Mouse (Mus musculus): ENCODE measurements around the gene Atp6v0e. TPM values are rescaled to one million over a fixed set of nuclear protein-coding genes. Genes with fewer than 3 reads are reported as not detected.

Gene Atp6v0e
- polyA plus RNA-seq, 1 experiment from 2014 or later = 136 TPM

- H3K27ac ChIP-seq (ENCODE audit: low read length) = no peak overlapping the region
- 77% methylated on average over 10 of the region's 10 CpGs for WGBS (ENCODE audit: insufficient replicate concordance)
- H3K9ac ChIP-seq (ENCODE audit: low read depth, low read length) = no peak overlapping the region
- no peak overlapping the region for H3K4me3 ChIP-seq (ENCODE audit: low read depth, low read length)
- H3K4me2 ChIP-seq (ENCODE audit: low read depth, low read length) = no peak overlapping the region
- H3K4me1 ChIP-seq (ENCODE audit: control insufficient read depth, low read depth, low read length) = peaks cover 4% of the 10 kb centered on the region
- ATAC-seq (ENCODE audit: low read depth) = peak; percentile 82
- no peaks in the 10 kb centered on the region for H3K9me3 ChIP-seq (replicated peaks; ENCODE audit: control insufficient read depth, low read length)
- H3K27me3 ChIP-seq (ENCODE audit: control insufficient read depth, insufficient read depth, low read depth, low read length) = no peaks in the 10 kb centered on the region
- H3K36me3 ChIP-seq (ENCODE audit: control insufficient read depth, insufficient read depth) = peaks cover 25% of the 10 kb centered on the region
These were observed 37.0 kb downstream of the Atp6v0e start for GRCm38 (mm10) chr17:26699819-26700616.

DNA sequence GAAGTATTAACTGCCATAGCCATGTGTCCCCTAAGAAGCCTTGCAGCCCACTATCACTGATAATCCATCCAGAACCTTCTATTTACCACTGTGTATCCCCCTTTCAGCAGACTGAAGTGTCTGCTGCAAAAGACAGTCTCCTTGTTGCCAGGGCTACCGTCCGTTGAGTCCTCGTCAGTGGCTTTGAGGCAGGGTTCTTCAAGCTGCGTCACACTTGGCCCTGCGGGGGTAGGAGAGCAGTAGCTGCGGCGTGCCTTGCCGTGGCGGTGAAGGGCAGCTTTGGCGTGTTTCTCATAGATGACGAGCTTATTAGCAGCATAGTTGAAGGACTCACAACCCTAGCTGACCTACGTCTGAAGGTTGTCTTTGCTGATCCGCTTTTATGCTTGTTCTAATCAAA lies 38.5 kb downstream of the Atp6v0e start:
- peaks cover 20% of the 10 kb centered on the region for H3K36me3 ChIP-seq (ENCODE audit: control insufficient read depth, insufficient read depth)
- H3K4me3 ChIP-seq (ENCODE audit: low read depth, low read length) = no peak overlapping the region
- H3K4me1 ChIP-seq (ENCODE audit: control insufficient read depth, low read depth, low read length) = peaks cover 14% of the 10 kb centered on the region
- no peak overlapping the region for H3K9ac ChIP-seq (ENCODE audit: low read depth, low read length)
- H3K9me3 ChIP-seq (replicated peaks; ENCODE audit: control insufficient read depth, low read length) = no peaks in the 10 kb centered on the region
- no peak overlapping the region for H3K4me2 ChIP-seq (ENCODE audit: low read depth, low read length)
- H3K27ac ChIP-seq (ENCODE audit: low read length) = no peak overlapping the region
- H3K27me3 ChIP-seq (ENCODE audit: control insufficient read depth, insufficient read depth, low read depth, low read length) = no peaks in the 10 kb centered on the region
- no peak for ATAC-seq (ENCODE audit: low read depth)
- 82% methylated on average over 13 of the region's 13 CpGs for WGBS (ENCODE audit: insufficient replicate concordance)

DNA sequence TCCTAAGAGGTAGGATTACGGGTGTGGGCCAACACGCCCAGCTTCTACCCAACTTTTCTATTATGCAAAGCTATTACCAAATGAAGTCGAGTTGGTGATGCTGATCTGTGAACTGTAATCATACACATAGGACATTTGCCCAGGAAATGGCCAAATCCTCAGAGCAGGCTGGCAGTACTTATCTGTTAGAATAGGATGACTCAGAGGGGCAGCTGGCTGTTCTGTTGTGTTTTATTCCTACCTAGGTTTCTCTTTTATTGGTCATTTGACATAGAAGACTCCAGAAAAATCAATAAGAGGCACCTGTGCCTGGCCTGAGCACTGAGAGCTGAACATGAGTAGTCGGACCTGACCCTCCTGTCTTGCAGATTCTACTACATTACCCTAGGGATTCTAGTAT lies 39.6 kb downstream of the Atp6v0e start:
- Histone ChIP-seq H3K36me3 (ENCODE audit: control insufficient read depth, insufficient read depth) (peaks cover 20% of the 10 kb centered on the region), H3K9me3 (replicated peaks; ENCODE audit: control insufficient read depth, low read length) (no peaks in the 10 kb centered on the region), H3K9ac (ENCODE audit: low read depth, low read length) (no peak overlapping the region), H3K27ac (ENCODE audit: low read length) (no peak overlapping the region), H3K4me2 (ENCODE audit: low read depth, low read length) (no peak overlapping the region), H3K27me3 (ENCODE audit: control insufficient read depth, insufficient read depth, low read depth, low read length) (no peaks in the 10 kb centered on the region), H3K4me3 (ENCODE audit: low read depth, low read length) (no peak overlapping the region), H3K4me1 (ENCODE audit: control insufficient read depth, low read depth, low read length) (peaks cover 22% of the 10 kb centered on the region)
- WGBS (ENCODE audit: insufficient replicate concordance) = 53% methylated on average over 4 of the region's 4 CpGs
- no peak for ATAC-seq (ENCODE audit: low read depth)

DNA sequence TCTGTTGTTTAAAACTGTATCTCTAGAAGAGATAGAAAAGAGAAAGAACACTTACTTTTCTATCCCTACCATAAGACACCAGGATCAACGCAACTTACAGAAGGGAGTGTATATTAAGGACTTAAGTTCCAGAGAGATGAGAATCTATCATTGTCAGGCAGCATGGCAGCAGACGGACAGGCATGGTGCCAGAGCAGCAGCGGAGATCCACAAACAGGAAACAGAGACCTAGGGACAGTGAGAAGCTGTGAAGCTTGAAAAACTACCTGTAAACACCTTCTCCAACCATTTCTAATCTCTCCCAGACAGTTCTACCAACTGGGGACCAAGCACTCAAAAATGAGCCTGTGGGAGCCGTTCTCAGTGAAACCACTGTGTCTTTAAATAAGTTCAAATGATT lies 40.6 kb downstream of the Atp6v0e start:
- 75% methylated on average over 4 of the region's 4 CpGs for WGBS (ENCODE audit: insufficient replicate concordance)
- Histone ChIP-seq H3K4me1 (ENCODE audit: control insufficient read depth, low read depth, low read length) (peaks cover 28% of the 10 kb centered on the region), H3K4me3 (ENCODE audit: low read depth, low read length) (no peak overlapping the region), H3K36me3 (ENCODE audit: control insufficient read depth, insufficient read depth) (peaks cover 15% of the 10 kb centered on the region), H3K4me2 (ENCODE audit: low read depth, low read length) (no peak overlapping the region), H3K27ac (ENCODE audit: low read length) (no peak overlapping the region), H3K9me3 (replicated peaks; ENCODE audit: control insufficient read depth, low read length) (no peaks in the 10 kb centered on the region), H3K27me3 (ENCODE audit: control insufficient read depth, insufficient read depth, low read depth, low read length) (no peaks in the 10 kb centered on the region), H3K9ac (ENCODE audit: low read depth, low read length) (no peak overlapping the region)
- no peak for ATAC-seq (ENCODE audit: low read depth)

GRCm38 (mm10) chr17:26705463-26706359 lies 42.7 kb downstream of the Atp6v0e start:
- Histone ChIP-seq H3K27me3 (ENCODE audit: control insufficient read depth, insufficient read depth, low read depth, low read length) (no peaks in the 10 kb centered on the region), H3K27ac (ENCODE audit: low read length) (peak overlapping the region; percentile 2), H3K36me3 (ENCODE audit: control insufficient read depth, insufficient read depth) (no peaks in the 10 kb centered on the region), H3K9me3 (replicated peaks; ENCODE audit: control insufficient read depth, low read length) (no peaks in the 10 kb centered on the region), H3K4me2 (ENCODE audit: low read depth, low read length) (no peak overlapping the region), H3K4me3 (ENCODE audit: low read depth, low read length) (no peak overlapping the region), H3K9ac (ENCODE audit: low read depth, low read length) (no peak overlapping the region), H3K4me1 (ENCODE audit: control insufficient read depth, low read depth, low read length) (peaks cover 48% of the 10 kb centered on the region)
- 0 out of 2 replicates have a peak, but pooled peaks have one; percentile 5 for ATAC-seq (ENCODE audit: low read depth)
- 34% methylated on average over 11 of the region's 11 CpGs for WGBS (ENCODE audit: insufficient replicate concordance)

DNA sequence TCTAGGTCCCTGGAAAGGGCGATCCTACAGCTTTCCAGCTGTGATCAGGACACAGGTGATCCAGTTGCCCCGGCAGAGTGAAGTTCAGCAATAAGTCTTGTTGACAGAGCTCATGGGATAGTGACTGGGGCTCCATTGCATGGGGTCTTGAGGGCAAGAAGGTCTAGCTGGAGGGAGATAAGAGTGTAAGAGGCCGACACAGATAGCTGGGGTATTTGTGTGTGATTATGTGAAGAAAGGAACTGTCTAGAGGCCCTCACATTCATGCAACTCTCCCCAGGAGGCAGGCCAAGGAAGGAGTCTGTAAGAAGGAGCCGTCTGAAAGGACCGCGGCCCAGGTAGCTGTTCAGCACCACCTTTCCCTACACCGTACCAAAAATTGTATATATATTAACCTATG lies 44.0 kb downstream of the Atp6v0e start:
- no peaks in the 10 kb centered on the region for H3K27me3 ChIP-seq (ENCODE audit: control insufficient read depth, insufficient read depth, low read depth, low read length)
- H3K36me3 ChIP-seq (ENCODE audit: control insufficient read depth, insufficient read depth) = no peaks in the 10 kb centered on the region
- H3K27ac ChIP-seq (ENCODE audit: low read length) = no peak overlapping the region
- no peak overlapping the region for H3K4me3 ChIP-seq (ENCODE audit: low read depth, low read length)
- no peaks in the 10 kb centered on the region for H3K9me3 ChIP-seq (replicated peaks; ENCODE audit: control insufficient read depth, low read length)
- no peak overlapping the region for H3K4me2 ChIP-seq (ENCODE audit: low read depth, low read length)
- WGBS (ENCODE audit: insufficient replicate concordance) = 42% methylated on average over 7 of the region's 7 CpGs
- ATAC-seq (ENCODE audit: low read depth) = peak; percentile 60
- no peak overlapping the region; the same call in 1 of the 2 replicates for H3K9ac ChIP-seq (ENCODE audit: low read depth, low read length)
- H3K4me1 ChIP-seq (ENCODE audit: control insufficient read depth, low read depth, low read length) = peaks cover 57% of the 10 kb centered on the region

GRCm38 (mm10) chr17:26708499-26708898 lies 45.5 kb downstream of the Atp6v0e start:
- Histone ChIP-seq H3K27ac (ENCODE audit: low read length) (no peak overlapping the region; the same call in 1 of the 2 replicates), H3K9me3 (replicated peaks; ENCODE audit: control insufficient read depth, low read length) (no peaks in the 10 kb centered on the region), H3K4me2 (ENCODE audit: low read depth, low read length) (no peak overlapping the region), H3K27me3 (ENCODE audit: control insufficient read depth, insufficient read depth, low read depth, low read length) (no peaks in the 10 kb centered on the region), H3K36me3 (ENCODE audit: control insufficient read depth, insufficient read depth) (no peaks in the 10 kb centered on the region), H3K4me1 (ENCODE audit: control insufficient read depth, low read depth, low read length) (peaks cover 53% of the 10 kb centered on the region), H3K4me3 (ENCODE audit: low read depth, low read length) (no peak overlapping the region), H3K9ac (ENCODE audit: low read depth, low read length) (no peak overlapping the region)
- ATAC-seq (ENCODE audit: low read depth) = no peak

DNA sequence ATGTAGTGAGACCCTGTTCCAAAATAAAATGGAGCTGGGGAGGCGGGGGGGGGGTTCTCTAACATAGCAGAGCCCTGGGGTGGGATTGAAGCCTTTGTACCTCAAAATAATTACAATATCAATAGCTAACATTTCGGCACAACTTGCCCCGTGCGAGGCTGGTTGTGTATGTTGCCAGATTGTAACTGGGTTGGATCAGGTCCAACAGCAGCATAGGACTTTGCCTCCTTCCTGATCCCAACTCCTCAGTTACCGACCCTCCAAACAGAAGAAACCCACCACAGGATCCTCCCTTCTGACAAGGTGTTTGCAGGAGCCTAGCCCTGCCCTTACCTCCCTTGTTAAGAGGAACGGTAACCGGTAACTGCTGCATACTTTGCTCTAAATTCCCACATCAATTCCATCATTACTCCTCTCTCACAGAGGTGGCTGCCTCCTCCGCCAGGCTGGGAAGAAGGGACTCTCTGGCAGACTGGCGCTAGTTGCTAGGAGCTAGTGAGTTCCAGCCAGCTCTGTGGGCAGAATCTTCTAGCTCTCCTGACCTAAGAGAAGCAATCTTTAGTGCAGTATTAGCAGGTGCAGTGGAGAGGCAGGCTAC lies 46.1 kb downstream of the Atp6v0e start:
- H3K9me3 ChIP-seq (replicated peaks; ENCODE audit: control insufficient read depth, low read length) = no peaks in the 10 kb centered on the region
- peak overlapping the region; percentile 37 for H3K4me2 ChIP-seq (ENCODE audit: low read depth, low read length)
- H3K4me3 ChIP-seq (ENCODE audit: low read depth, low read length) = no peak overlapping the region
- H3K9ac ChIP-seq (ENCODE audit: low read depth, low read length) = no peak overlapping the region
- peak overlapping the region; percentile 74 for H3K27ac ChIP-seq (ENCODE audit: low read length)
- peaks cover 53% of the 10 kb centered on the region for H3K4me1 ChIP-seq (ENCODE audit: control insufficient read depth, low read depth, low read length)
- H3K27me3 ChIP-seq (ENCODE audit: control insufficient read depth, insufficient read depth, low read depth, low read length) = no peaks in the 10 kb centered on the region
- H3K36me3 ChIP-seq (ENCODE audit: control insufficient read depth, insufficient read depth) = no peaks in the 10 kb centered on the region
- WGBS (ENCODE audit: insufficient replicate concordance) = 52% methylated on average over 9 of the region's 9 CpGs
- no peak for ATAC-seq (ENCODE audit: low read depth)

Measured in liver, embryonic 16.5 days (tissue).